Mouse (Mus musculus): ENCODE results near the gene Mapkapk5.

Mapkapk5 gene

GRCm38 (mm10) chr5:121545793-121546529 lies at the start of gene Mapkapk5:
Gene Mapkapk5 (minus strand): TSS chr5:121545905.
- peak; percentile 89 for DNase-seq (ENCODE audit: low read depth, low spot score)

- no peak for DNase-seq (ENCODE audit: low read depth, low spot score)
Observed at GRCm38 (mm10) chr5:121594714-121595313, 49.1 kb upstream of the Mapkapk5 start.

- peak; percentile 61 for DNase-seq (ENCODE audit: low read depth, low spot score)
Observed at GRCm38 (mm10) chr5:121593451-121594401, 48.0 kb upstream of the Mapkapk5 start, which contains the start of gene Aldh2. Gene Aldh2 (minus strand): TSS chr5:121593824.

GRCm38 (mm10) chr5:121592816-121593407 lies 47.2 kb upstream of the Mapkapk5 start:
- DNase-seq (ENCODE audit: low read depth, low spot score), result no peak

GRCm38 (mm10) chr5:121592064-121592815 lies 46.5 kb upstream of the Mapkapk5 start:
- DNase-seq (ENCODE audit: low read depth, low spot score), result no peak

- DNase-seq (ENCODE audit: low read depth, low spot score), result no peak
Observed at GRCm38 (mm10) chr5:121591417-121592063, 45.8 kb upstream of the Mapkapk5 start.

- DNase-seq (ENCODE audit: low read depth, low spot score), result no peak
Observed at GRCm38 (mm10) chr5:121589928-121590327, 44.2 kb upstream of the Mapkapk5 start.

GRCm38 (mm10) chr5:121586400-121587039 lies 40.8 kb upstream of the Mapkapk5 start:
- DNase-seq (ENCODE audit: low read depth, low spot score), result no peak

- no peak for DNase-seq (ENCODE audit: low read depth, low spot score)
Observed at GRCm38 (mm10) chr5:121585699-121586098, 40.0 kb upstream of the Mapkapk5 start.

- DNase-seq (ENCODE audit: low read depth, low spot score), result no peak
Observed at GRCm38 (mm10) chr5:121585005-121585404, 39.3 kb upstream of the Mapkapk5 start.

- DNase-seq (ENCODE audit: low read depth, low spot score), result peak; percentile 14
Observed at GRCm38 (mm10) chr5:121583765-121584501, 38.2 kb upstream of the Mapkapk5 start.

GRCm38 (mm10) chr5:121581945-121582344 lies 36.2 kb upstream of the Mapkapk5 start:
- DNase-seq (ENCODE audit: low read depth, low spot score), result no peak

- DNase-seq (ENCODE audit: low read depth, low spot score), result no peak
Observed at GRCm38 (mm10) chr5:121576927-121577488, 31.3 kb upstream of the Mapkapk5 start.

GRCm38 (mm10) chr5:121575867-121576266 lies 30.2 kb upstream of the Mapkapk5 start:
- no peak for DNase-seq (ENCODE audit: low read depth, low spot score)

GRCm38 (mm10) chr5:121574145-121574544 lies 28.4 kb upstream of the Mapkapk5 start:
- no peak for DNase-seq (ENCODE audit: low read depth, low spot score)

GRCm38 (mm10) chr5:121570787-121571186 lies 25.1 kb upstream of the Mapkapk5 start:
- DNase-seq (ENCODE audit: low read depth, low spot score), result no peak

- no peak for DNase-seq (ENCODE audit: low read depth, low spot score)
Observed at GRCm38 (mm10) chr5:121569881-121570420, 24.2 kb upstream of the Mapkapk5 start.

GRCm38 (mm10) chr5:121566035-121566681 lies 20.5 kb upstream of the Mapkapk5 start:
- no peak for DNase-seq (ENCODE audit: low read depth, low spot score)
